Mouse (Mus musculus): ENCODE results near the gene Reg3a. TPM values are rescaled to one million over a fixed set of nuclear protein-coding genes. Genes with fewer than 3 reads are reported as not detected.
"Not testable (repeated sequence)": the region's sequence is repeated elsewhere in the genome, so short reads cannot be mapped to it uniquely, and the experiment has no call there.

The Reg3a gene
- not detected in 2 replicates for polyA plus RNA-seq (2015; fragmentation: Nextera tagmentation; extraction: Ambion mirVana)

- Histone ChIP-seq H3K4me3 (no peak within 1 kb of the TSS), H3K4me1 (replicated peaks) (no peaks in the 10 kb centered on the region), H3K9ac (no peak within 1 kb of the TSS), H3K36me3 (no peaks in the 10 kb centered on the region), H3K27me3 (no peaks in the 10 kb centered on the region), H3K4me2 (no peak within 1 kb of the TSS), H3K27ac (replicated peaks) (no peak within 1 kb of the TSS), H3K9me3 (no peaks in the 10 kb centered on the region)
- ATAC-seq (ENCODE audit: low FRiP score, low read depth): no peak
Observed at GRCm38 (mm10) chr6:78380409-78380808, at the start of gene Reg3a. Reg3a (plus strand) TSS chr6:78380709.

- H3K36me3 ChIP-seq: no peaks in the 10 kb centered on the region
- WGBS: 38% methylated on average over 7 of the region's 7 CpGs
- H3K4me2 ChIP-seq: no peak overlapping the region
- ATAC-seq (ENCODE audit: low FRiP score, low read depth): peak; percentile 56; the same call in 1 of the 2 replicates
- no peaks in the 10 kb centered on the region for H3K9me3 ChIP-seq
- H3K4me1 ChIP-seq (replicated peaks): no peaks in the 10 kb centered on the region
- no peak overlapping the region for H3K9ac ChIP-seq
- H3K4me3 ChIP-seq: no peak overlapping the region
- no peaks in the 10 kb centered on the region for H3K27me3 ChIP-seq
- no peak overlapping the region for H3K27ac ChIP-seq (replicated peaks)
Observed at GRCm38 (mm10) chr6:78331919-78332569, 48.5 kb upstream of the Reg3a start.

- no peak for ATAC-seq (ENCODE audit: low FRiP score, low read depth)
- Histone ChIP-seq H3K9ac (no peak overlapping the region), H3K27ac (replicated peaks) (no peak overlapping the region), H3K9me3 (no peaks in the 10 kb centered on the region), H3K27me3 (no peaks in the 10 kb centered on the region), H3K4me3 (no peak overlapping the region), H3K4me2 (no peak overlapping the region), H3K4me1 (replicated peaks) (no peaks in the 10 kb centered on the region), H3K36me3 (no peaks in the 10 kb centered on the region)
Observed at GRCm38 (mm10) chr6:78340296-78340695, 40.2 kb upstream of the Reg3a start.

- no peaks in the 10 kb centered on the region for H3K9me3 ChIP-seq
- ATAC-seq (ENCODE audit: low FRiP score, low read depth): no peak
- H3K36me3 ChIP-seq: no peaks in the 10 kb centered on the region
- H3K4me2 ChIP-seq: no peak overlapping the region
- WGBS: 77% methylated on average over 2 of the region's 2 CpGs
- H3K9ac ChIP-seq: no peak overlapping the region
- H3K27me3 ChIP-seq: no peaks in the 10 kb centered on the region
- no peak overlapping the region for H3K27ac ChIP-seq (replicated peaks)
- H3K4me1 ChIP-seq (replicated peaks): no peaks in the 10 kb centered on the region
- no peak overlapping the region for H3K4me3 ChIP-seq
Observed at GRCm38 (mm10) chr6:78341689-78342088, 38.8 kb upstream of the Reg3a start.

GRCm38 (mm10) chr6:78361971-78362563, 18.4 kb upstream of the Reg3a start:
- 70% methylated on average over 2 of the region's 2 CpGs for WGBS
- Histone ChIP-seq H3K9me3 (no peaks in the 10 kb centered on the region), H3K9ac (no peak overlapping the region), H3K4me1 (replicated peaks) (no peaks in the 10 kb centered on the region), H3K27me3 (no peaks in the 10 kb centered on the region), H3K4me3 (no peak overlapping the region), H3K27ac (replicated peaks) (no peak overlapping the region), H3K4me2 (no peak overlapping the region), H3K36me3 (no peaks in the 10 kb centered on the region)
- ATAC-seq (ENCODE audit: low FRiP score, low read depth): no peak

- H3K4me1 ChIP-seq (replicated peaks): no peaks in the 10 kb centered on the region
- no peak within 1 kb of the TSS for H3K4me2 ChIP-seq
- H3K27ac ChIP-seq (replicated peaks): no peak within 1 kb of the TSS
- no peak for ATAC-seq (ENCODE audit: low FRiP score, low read depth)
- H3K9ac ChIP-seq: no peak within 1 kb of the TSS
- H3K27me3 ChIP-seq: no peaks in the 10 kb centered on the region
- no peaks in the 10 kb centered on the region for H3K36me3 ChIP-seq
- 95% methylated on average over 2 of the region's 2 CpGs for WGBS
- H3K9me3 ChIP-seq: no peaks in the 10 kb centered on the region
- H3K4me3 ChIP-seq: no peak within 1 kb of the TSS
Observed at GRCm38 (mm10) chr6:78370357-78370756, 10.2 kb upstream of the Reg3a start, which contains the start of gene Reg3b. Reg3b (plus strand) TSS chr6:78370657.

- WGBS: 82% methylated on average over 2 of the region's 2 CpGs
- no peak within 1 kb of the TSS for H3K9ac ChIP-seq
Observed at GRCm38 (mm10) chr6:78378765-78379164, 1.7 kb upstream of the Reg3a start, which contains the start of gene Reg3d. Reg3d (minus strand) TSS chr6:78378865.

GRCm38 (mm10) chr6:78385609-78386008, 5.1 kb downstream of the Reg3a start:
- Histone ChIP-seq H3K36me3 (no peaks in the 10 kb centered on the region), H3K4me2 (no peak overlapping the region), H3K9ac (no peak overlapping the region), H3K9me3 (no peaks in the 10 kb centered on the region), H3K4me3 (no peak overlapping the region), H3K27me3 (no peaks in the 10 kb centered on the region), H3K27ac (replicated peaks) (no peak overlapping the region), H3K4me1 (replicated peaks) (no peaks in the 10 kb centered on the region)
- 72% methylated on average over 3 of the region's 3 CpGs for WGBS
- ATAC-seq (ENCODE audit: low FRiP score, low read depth): no peak

More at GRCm38 (mm10) chr6:78378765-78379164, 1.7 kb upstream of the Reg3a start, which contains the start of gene Reg3d:
- no peak for ATAC-seq (ENCODE audit: low FRiP score, low read depth)
- Histone ChIP-seq H3K4me3 (no peak within 1 kb of the TSS), H3K9me3 (no peaks in the 10 kb centered on the region), H3K4me1 (replicated peaks) (no peaks in the 10 kb centered on the region), H3K36me3 (no peaks in the 10 kb centered on the region), H3K27me3 (no peaks in the 10 kb centered on the region), H3K27ac (replicated peaks) (no peak within 1 kb of the TSS), H3K4me2 (no peak within 1 kb of the TSS)

- H3K9ac ChIP-seq; H3K9me3 ChIP-seq; H3K4me1 ChIP-seq (replicated peaks); H3K4me3 ChIP-seq; H3K4me2 ChIP-seq; ATAC-seq (ENCODE audit: low FRiP score, low read depth); H3K27me3 ChIP-seq; H3K27ac ChIP-seq (replicated peaks); H3K36me3 ChIP-seq: not testable (repeated sequence)
- 98% methylated on average over 5 of the region's 17 CpGs for WGBS
Observed at GRCm38 (mm10) chr6:78395323-78395722, 14.8 kb downstream of the Reg3a start, which contains the start of gene Reg2. Reg2 (plus strand) TSS chr6:78395623.

GRCm38 (mm10) chr6:78422411-78422810, 41.9 kb downstream of the Reg3a start, which contains the start of gene Reg1:
Reg1 (plus strand) TSS chr6:78422711.
- not testable (repeated sequence) for H3K4me1 ChIP-seq (replicated peaks); H3K4me3 ChIP-seq; ATAC-seq (ENCODE audit: low FRiP score, low read depth); H3K4me2 ChIP-seq; H3K27ac ChIP-seq (replicated peaks); H3K36me3 ChIP-seq; H3K9ac ChIP-seq; H3K27me3 ChIP-seq; H3K9me3 ChIP-seq

- Histone ChIP-seq H3K36me3 (no peaks in the 10 kb centered on the region), H3K27ac (replicated peaks) (no peak overlapping the region), H3K27me3 (no peaks in the 10 kb centered on the region), H3K9me3 (no peaks in the 10 kb centered on the region), H3K9ac (no peak overlapping the region), H3K4me2 (no peak overlapping the region), H3K4me3 (no peak overlapping the region), H3K4me1 (replicated peaks) (no peaks in the 10 kb centered on the region)
- WGBS: 75% methylated on average over 3 of the region's 3 CpGs
- no peak for ATAC-seq (ENCODE audit: low FRiP score, low read depth)
Observed at GRCm38 (mm10) chr6:78425497-78425896, 45.0 kb downstream of the Reg3a start.
